Mouse (Mus musculus) lung, postnatal 36 days (tissue): ENCODE measurements around the gene Top2b.
A peak's percentile ranks its signal among the peaks of the same experiment; 100 is the strongest.

Experiments used
- DNase-seq: peaks from one replicate; pipeline ENCODE4 v3.0.0; 2022; ENCODE audit warnings: mixed read lengths

The Top2b gene

DNA sequence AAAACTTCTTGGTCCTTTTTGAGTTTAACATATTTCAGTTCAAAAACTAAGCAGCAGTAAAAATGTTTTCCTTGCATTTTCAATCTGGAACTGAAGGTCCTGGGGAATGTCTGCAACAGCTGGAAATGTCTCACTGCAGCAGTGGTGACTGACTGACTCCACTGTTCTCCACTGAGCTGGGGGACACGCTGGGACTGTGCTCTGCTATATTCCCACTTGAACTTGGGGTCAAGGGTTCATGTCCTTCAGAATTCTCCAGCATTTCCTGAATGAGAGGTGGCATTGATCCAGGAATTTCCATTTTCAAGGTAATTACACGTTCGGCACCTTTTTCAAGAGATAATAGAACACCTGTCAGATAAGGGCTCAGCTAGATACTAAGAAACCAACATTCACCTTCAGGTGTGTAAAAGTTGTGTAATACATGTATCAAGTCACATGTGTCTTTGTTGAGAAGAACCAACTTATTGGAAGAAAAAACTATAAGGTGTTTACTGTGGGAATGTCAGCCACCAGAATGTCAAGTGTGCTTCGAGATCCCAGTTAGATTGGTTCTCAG is 67.0 kb downstream of the Top2b start:
- peak; percentile 33 for DNase-seq

DNA sequence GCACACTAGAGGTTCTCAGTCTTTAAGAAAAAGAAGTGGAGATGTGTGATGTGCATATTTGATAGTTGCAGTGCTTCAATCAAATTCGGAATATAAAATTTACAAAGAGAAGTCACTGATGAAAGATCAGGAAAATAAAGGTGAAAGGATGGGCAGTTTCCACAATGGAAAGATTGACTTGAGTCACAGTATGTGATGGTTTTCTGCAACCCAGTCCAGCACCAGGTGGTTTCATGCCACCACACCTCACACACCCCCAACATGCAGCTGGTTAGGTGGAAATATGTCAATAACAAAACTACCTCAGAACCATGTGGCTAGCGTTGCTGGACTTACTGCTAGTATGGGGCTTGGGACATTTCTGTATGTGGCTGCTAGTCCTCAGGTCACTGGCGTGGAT is 67.6 kb downstream of the Top2b start:
- no peak for DNase-seq

DNA sequence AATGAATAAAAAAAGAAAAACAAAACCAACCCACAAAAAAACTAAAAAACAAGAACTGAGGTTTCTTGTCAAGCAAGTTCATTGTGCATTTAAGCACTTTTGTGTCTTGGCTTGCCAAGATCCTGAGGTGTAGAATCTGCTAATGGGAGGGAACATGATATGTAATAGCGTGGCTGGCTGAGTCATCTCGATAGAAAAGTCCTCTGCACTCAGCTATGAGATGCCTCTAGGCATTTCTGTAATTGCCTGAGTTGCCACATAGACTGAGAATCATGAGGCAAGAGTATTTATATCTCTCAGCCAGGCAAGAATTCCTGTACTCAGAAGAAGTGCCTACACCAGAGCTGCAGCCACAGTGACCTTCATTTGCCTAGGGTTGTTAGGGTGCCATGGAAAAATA is 68.2 kb downstream of the Top2b start:
- no peak for DNase-seq

DNA sequence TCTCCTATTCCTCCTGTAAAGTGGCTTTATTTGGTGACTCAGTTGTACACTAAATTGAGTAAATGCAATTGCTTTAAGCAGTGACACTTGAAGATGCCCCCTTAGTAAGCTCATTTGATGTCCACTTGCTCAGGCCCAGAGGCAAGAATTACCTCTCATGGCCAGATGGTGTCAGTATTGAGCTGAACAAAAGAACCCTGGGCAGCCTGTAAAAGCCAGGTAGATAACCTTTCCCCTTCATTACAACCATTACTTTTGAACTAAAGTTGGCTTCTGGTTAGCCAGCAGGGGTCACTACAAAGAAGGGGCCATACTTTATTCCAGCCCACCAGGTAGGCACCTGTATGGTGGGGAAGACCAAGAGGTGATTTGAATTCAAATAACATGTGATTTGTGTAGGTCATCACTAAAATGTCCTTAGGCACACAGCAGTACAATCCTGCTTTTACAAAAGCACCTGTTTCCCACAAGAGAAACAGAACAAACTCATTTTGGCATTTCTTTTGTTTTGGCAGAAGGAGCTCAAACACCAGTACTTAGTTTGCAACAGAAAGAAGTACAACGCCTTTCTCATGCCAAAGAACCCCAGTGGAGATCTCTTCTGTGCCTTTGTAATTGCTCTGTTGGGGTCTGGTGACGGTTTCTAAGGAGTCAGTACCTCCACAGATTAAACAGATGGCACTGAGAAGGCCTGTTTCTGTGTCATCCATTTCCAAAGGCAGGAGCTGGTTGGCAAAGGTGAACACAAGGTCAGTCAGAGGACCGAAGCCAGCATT is 69.6 kb downstream of the Top2b start:
- peak; percentile 79 for DNase-seq

DNA sequence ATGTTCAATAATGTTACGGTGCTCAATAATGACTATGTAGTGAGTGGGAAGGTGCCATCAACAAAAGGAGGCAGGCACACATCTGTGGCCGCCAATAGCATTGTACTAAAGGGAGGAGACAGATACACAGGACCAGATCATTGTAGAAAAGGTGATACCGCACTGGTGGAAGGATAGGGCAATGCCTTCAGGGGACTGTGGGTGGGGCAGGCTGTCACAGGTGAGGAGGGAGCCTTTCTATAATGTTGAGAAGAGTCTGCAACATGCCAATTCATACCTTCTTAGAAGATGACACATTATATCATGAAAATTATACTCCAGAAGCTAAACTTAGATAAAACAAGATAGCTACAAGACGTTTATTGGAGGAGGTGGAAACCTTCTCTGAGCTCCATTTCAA is 72.4 kb downstream of the Top2b start:
- DNase-seq = no peak

DNA sequence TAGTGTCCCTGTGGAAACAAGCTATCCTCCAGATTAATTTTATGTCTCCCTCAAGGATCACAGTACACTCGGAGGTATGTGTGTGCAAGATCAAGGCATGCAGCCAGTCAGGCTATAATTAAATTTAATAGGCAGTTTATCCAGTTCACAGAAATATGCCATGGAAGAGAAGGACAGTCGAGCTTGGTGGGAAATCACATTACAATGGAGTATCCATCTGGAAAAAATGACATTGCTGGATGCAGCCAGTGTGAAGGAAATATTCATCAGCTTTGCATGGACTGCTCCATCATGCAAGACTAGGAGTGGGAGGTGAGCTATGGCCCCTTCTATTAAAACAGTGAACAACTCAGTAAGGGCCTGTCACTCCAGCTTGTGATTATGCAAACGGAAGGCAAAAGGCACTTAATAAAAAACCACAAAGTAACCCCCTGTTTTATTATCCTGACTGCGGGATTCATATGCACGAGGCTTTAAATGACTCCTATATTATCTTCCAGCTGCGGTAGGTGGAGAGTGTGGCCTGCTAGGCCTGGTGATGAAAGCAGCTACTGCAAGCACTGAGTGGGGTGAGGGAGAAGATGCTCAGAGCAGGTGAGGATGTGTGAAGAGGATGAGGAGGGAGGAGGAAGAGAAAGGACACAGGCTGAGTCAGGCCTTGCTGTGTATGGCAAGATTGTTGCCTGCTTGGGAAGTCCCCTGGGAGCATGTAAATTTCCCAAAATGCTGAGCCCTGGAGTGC is 74.6 kb downstream of the Top2b start:
- DNase-seq = no peak

DNA sequence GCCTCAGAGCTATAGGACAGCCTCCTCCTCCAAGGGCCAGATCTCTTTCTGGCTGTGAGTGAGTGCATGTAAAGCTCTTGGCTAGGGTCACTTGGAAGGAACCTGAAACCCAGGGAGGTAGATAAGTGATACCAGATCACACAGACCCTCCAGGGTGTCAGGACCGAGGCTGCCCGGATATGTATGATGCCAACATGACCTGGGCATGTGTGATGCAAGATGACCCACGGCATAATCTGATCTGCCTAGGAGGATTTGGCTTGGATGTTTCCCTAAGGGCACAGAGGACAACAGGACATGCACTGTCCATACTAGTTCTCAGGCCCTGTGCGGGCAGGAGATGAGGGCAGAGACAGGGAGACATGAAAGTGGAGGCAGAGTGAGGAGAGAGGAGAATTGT is 79.9 kb downstream of the Top2b start:
- DNase-seq = no peak

DNA sequence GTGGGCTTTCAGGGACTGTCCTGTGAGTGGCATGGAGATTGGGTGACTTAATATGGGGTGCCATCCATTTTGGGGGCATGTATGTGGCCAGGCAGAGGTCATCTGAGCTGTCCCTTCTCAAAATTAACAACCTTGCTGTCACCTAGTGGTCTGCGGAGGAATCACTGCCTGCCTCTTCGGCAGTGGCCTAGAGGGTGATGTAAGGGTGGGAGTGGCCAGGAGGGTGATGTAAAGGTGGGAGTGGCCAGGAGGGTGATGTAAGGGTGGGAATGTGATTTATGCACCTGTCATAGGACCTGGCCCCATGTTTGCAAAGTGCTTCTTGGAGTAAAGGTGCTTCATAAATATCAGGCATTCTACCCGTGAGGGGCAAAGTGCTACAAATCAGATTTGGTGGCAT is 82.6 kb downstream of the Top2b start:
- DNase-seq = peak; percentile 14

DNA sequence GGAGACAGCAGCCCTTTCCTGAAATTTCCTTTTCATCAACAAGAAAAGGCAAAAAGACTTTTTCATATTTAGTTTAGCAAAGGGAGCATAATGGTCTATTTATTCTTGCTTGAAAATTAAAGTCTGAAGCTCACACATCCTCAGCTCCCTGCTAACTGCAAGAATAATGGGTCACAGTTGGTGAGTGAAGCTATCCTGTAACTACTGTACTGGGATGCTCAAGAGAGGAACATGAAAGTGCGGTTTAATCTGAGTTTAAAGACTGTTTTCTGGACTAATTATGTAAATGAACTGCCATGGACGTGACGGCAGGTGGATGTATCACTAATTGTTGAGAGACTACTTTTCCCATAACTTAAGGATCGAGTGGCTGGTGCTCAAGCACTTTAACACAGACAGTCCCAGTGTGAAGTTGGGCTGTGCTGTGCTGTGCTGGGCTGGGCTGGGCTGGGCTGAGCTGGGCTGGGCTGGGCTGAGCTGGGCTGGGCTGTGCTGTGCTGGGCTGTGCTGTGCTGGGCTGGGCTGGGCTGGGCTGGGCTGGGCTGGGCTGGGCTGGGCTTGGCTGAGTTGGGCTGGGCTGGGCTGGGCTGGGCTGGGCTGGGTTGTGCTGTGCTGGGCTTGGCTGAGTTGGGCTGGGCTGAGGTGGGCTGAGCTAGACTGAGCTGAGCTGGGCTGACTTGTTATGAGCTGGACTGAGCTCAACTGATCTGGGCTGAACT is 83.4 kb downstream of the Top2b start:
- no peak for DNase-seq

DNA sequence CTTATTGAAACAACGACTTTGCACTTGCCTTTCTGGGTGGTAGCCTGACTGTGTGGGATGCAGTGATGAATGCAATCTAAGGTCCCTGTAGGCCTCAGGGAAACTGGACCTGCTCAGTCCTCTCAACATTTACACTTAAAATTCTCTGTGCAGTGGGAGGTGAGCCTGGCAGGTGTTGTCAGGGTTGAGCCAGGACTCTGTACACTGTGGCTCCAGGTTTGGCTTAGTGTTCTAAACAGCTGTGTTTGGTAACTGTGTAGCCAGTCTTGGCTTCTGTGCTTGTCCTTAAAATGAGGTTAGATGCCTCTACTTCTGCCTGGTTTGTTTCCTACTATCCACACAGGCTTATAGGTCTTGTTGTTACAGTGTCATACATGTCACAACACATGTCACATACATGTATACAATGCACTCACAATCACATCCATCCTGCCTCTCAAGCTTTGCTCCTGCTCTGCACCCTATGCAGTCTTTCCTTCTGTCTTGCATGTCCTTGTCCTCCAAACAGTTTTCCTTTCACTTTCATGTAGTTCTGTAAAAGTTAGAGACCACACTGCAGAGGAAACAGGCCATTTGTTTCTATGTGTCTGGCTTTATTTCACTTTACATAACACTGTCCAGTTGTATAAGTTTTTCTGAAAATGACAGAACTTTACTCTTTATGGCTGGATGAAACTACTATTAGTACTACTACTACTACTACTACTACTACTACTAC is 113.8 kb downstream of the Top2b start:
- no peak for DNase-seq

DNA sequence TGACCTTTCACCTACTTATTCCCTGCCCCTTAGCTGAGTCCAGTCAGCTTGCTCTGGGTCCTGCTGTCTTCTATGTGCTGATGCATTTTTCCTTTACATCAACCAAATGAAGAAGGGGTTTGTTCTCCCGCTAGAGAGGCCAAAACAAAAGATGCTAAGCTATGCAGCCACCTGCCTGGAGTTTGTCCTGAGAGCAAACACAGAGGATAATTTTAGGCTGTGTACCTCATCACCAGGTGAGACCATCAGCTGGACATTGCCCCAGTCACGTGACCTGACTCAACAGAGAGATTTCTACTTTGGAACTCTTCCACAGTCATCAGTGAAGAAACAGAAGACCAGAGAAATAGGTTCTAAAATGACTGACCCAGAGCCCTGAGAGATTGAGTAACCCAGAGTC is 114.5 kb downstream of the Top2b start:
- no peak for DNase-seq

DNA sequence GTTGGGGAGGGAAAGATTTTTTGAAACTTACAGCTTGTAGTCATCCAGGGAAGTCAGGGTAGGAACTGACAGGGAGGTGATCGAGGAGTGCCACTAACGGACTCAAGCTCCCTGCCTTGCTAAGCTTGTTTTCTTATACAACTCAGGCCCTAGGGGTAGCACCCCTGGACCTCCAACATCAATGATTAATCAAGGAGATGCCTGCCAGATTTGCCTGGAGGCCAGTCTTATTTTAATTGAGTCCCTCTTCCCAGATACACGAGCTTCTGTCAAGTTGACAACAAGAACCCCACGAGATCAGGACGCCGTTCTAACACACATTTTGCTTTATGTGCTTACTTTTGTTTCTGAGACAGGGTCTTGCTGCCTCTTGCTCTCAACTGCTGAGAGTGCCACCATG is 115.6 kb downstream of the Top2b start:
- no peak for DNase-seq

DNA sequence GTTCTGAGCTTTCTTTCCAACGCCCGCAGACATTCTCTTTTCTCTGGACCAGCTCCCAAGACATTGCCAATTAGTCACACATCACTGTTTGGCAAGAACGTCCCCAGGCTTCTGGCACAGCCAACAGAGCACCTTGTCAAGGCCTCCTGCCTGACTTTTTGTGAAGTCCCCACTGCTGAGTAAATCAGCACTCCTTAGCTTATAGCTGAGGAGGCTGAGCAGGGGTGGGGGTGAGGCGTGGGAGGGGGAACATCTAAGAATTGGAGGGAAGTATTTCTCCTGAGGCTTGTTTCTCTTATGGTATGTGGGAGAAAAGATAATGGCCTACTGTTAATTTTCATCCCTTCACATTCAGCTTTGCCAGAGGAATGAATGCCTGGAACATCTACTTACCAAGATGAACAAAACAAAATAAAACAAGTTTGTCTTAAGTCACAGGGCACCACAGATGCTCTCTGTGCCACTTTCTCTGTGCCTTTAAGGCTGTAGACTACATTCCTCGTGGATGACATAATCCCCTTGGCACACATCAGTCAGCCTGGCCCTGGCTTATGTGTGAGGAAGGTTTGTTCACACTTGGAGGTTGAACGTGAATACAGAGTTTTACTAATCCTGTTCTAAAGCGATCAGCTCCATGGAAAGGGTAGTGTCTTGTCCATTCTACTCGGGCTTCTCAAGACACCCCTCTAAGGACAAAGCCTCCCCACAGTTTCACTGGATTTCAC is 118.8 kb downstream of the Top2b start:
- DNase-seq = peak; percentile 56
